Mouse (Mus musculus) T-cell, adult 2 months (primary cell): ENCODE results near the gene Lrmp.
"Not testable (repeated sequence)": the region's sequence is repeated elsewhere in the genome, so short reads cannot be mapped to it uniquely, and the experiment has no call there.

Source experiments
- DNase-seq: peaks from one replicate; pipeline ENCODE4 v3.0.0; 2022; ENCODE audit warnings: low spot score

The Lrmp gene

GRCm38 (mm10) chr6:145115476-145116097 lies at the start of gene Lrmp:
Lrmp (plus strand) TSS chr6:145115653.
- DNase-seq = peak; percentile 68

DNA sequence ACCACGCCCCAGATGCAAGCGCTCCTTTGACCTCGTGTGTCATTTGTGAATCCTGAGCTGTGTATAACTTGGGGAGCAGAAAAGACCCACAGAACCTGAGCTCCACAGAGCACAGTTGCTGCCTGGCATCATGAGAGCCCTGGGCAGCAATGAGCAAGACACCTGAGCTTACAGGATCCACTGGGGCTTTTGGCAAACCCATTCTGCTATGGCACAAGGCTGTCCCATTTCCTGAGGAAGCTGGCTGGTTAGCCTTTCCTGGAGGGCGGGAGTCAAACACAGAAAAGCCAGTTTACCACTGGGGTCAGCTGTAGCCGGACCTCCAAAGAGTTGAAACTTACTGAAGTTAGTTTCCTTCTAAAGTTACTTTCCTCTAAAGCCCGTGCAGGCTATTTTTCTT lies 49.0 kb upstream of the Lrmp start:
- DNase-seq = no peak

- DNase-seq = no peak
Observed at GRCm38 (mm10) chr6:145067679-145068078, 47.8 kb upstream of the Lrmp start.

- DNase-seq = no peak
Observed at GRCm38 (mm10) chr6:145069397-145069796, 46.1 kb upstream of the Lrmp start.

- DNase-seq = no peak
Observed at GRCm38 (mm10) chr6:145069921-145070320, 45.5 kb upstream of the Lrmp start.

DNA sequence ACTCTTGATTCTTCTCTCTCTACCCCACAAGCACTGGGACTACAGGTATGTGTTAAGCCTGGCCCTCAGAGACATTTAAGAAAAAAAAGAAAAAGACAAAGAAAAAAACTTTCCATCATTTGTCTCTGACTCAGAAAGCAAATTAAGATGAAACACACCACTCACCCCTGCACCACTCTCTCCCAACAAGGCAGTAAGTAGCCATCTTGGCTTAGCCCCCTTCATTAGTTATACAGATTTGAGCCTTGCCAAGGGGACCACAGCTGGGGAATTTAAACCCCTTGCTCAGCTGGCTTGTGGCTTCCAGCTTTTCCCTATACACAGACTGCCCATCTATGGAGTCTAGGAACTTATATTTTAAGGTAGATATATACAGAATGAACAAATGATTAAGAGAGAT lies 41.0 kb upstream of the Lrmp start:
- no peak for DNase-seq

DNA sequence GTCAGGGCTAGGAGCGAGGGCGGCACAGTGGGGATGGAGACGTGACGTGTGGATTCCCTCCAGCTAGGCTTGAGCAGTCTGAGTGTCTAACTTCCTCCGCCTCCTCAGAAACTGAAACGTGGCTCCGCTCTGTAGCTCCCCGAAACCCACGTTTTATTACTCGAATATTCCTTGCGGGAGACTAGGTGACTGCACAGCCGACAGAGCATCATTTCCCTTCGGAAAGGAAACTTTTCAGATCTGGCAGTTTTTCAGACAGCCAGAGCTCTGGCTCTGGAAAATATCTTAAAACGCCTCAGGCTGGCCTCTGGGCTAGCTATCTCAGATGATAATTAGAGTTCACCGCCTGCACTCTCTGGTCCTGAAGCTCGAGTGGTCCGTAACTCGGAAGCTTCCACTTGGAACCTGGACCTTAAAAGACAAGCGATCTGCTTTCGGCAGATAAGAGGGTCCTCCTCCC lies 40.3 kb upstream of the Lrmp start:
- DNase-seq = no peak

- DNase-seq = peak; percentile 33
Observed at GRCm38 (mm10) chr6:145075548-145076224, 39.8 kb upstream of the Lrmp start, which contains the start of gene Bcat1. Bcat1 (minus strand) TSS chr6:145076184.

GRCm38 (mm10) chr6:145076286-145076685 lies 39.2 kb upstream of the Lrmp start:
- no peak for DNase-seq

GRCm38 (mm10) chr6:145079087-145079759 lies 36.2 kb upstream of the Lrmp start:
- DNase-seq = no peak

- no peak for DNase-seq
Observed at GRCm38 (mm10) chr6:145081721-145082120, 33.7 kb upstream of the Lrmp start.

DNA sequence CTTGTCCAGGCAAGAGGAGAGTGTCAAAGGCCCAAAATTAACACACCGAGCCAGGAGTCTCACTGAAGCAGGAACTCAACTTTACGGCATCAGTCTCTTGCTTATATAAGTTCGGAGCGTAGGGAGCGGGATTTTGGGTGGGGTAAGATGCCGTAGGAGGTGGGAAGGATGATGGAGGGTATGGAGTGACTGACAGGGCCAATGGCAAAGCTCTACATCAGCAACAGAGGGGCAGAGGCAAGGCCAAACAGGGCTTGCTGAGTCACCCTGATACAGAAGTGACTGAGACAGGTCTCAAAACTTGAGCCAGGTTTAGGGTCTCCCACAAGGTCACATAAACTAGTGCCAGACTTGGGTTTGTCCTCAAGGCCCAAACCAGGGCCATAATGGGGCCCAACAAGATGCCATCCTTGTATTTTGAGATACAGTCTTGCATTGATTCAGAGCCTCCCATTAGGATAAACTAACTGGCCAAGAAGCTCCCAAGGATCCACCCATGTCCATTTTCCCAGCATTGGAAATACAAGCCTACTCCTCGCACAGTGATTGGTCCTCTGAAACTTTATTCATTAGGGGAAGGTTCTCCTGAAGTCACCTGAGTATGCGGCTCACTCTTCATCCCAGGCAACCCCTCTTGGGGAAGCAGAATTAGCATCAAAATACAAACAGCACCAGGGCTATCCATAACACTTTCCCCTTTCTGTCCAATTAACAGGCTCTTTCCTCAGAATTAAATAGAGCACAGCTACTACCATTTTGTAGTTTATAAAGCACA lies 30.9 kb upstream of the Lrmp start:
- DNase-seq = no peak

DNA sequence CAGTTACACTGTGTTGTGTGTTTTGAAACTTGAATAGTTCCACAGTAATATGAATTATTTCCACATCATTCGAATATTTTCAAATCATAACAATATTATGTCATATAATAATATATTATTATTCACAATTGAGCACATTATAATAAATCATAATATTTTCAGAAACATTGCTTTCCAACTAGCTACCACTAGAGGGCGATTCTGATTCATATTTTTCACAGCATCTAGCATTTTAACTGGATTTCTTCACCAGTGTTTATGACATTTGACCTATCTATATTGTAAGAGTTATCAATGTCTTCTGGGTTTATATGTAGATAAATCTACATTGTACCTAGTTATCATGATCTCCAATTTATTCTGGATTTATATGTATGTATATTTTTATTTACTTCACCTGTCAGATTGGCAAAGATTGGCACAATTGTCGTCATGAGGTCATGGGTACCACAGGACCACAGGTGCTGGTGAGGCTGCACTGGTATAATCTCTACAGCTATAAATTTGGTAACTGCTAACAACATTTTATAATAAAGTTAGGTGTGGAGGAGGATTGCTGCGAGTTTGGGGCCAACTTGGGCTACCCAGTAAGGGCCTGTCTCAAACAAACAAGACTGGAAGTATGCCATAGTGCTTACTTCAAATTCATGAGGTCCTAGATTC lies 26.9 kb upstream of the Lrmp start:
- DNase-seq = no peak

DNA sequence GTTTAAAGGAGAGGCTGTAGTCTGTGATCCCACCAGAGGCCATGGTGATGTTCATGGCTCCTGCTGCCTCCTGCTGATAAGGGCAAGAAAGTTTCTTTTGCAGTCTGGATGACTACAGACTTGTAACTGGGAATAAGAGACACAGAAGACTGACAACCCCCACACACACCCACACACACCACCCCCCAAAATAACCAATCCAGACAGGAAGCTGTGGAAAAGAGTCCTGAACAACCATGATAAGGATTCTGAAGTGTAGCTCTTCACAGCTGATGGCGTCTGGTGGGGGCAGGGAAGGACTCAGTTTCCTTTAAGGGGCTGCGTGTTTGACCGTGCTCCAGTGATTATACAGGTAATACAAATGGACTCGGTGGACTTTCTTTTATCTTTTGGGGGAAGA lies 26.1 kb upstream of the Lrmp start:
- no peak for DNase-seq

GRCm38 (mm10) chr6:145090201-145090863 lies 25.1 kb upstream of the Lrmp start:
- DNase-seq = no peak

GRCm38 (mm10) chr6:145090928-145091327 lies 24.5 kb upstream of the Lrmp start:
- DNase-seq = no peak

DNA sequence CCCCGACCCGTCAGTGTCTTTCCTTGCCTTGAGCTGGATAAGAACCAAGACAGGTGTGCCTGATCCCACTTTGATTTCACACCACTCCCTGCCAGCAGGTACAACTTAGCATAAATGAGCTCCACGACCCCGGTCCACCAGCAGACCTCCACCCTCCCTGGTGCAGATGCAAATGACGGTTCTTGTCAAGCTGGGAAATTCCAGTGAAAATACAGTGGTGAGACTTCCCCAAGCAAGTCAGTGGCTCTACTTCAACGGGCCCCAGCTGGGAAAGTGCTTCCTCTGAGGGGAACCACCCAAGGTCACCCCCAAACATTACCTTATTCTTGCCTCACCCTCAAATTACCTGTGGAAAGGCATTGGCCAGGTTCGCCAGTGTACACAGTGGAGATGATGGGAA lies 23.5 kb upstream of the Lrmp start:
- no peak for DNase-seq

- not testable (repeated sequence) for DNase-seq
Observed at GRCm38 (mm10) chr6:145093038-145093622, 22.3 kb upstream of the Lrmp start.

GRCm38 (mm10) chr6:145094431-145094830 lies 21.0 kb upstream of the Lrmp start:
- DNase-seq = no peak

- peak; percentile 35 for DNase-seq
Observed at GRCm38 (mm10) chr6:145100923-145101322, 14.5 kb upstream of the Lrmp start.
